Mouse (Mus musculus): ENCODE measurements around the gene Osm. TPM values are rescaled to one million over a fixed set of nuclear protein-coding genes. Genes with fewer than 3 reads are reported as not detected.

The Osm gene
- polyA plus RNA-seq, 2 experiments = 0.41 to 0.85 TPM

GRCm38 (mm10) chr11:4270744-4271459 is 34.7 kb downstream of the Osm start:
- Histone ChIP-seq H3K9ac (replicated peaks) (no peak overlapping the region), H3K36me3 (replicated peaks; ENCODE audit: control insufficient read depth, insufficient read depth, low read depth) (no peaks in the 10 kb centered on the region), H3K9me3 (ENCODE audit: control insufficient read depth, low read length) (no peaks in the 10 kb centered on the region), H3K4me1 (replicated peaks; ENCODE audit: control insufficient read depth in 2 of 2, insufficient read depth in 2 of 2, low read length in 1 of 2) (no peaks in the 10 kb centered on the region), H3K4me2 (ENCODE audit: low read depth) (no peak overlapping the region), H3K4me3 (ENCODE audit: insufficient read depth in 1 of 2, low read depth in 2 of 2, low read length in 2 of 2) (no peak overlapping the region), H3K27ac (no peak overlapping the region), H3K27me3 (ENCODE audit: control insufficient read depth, insufficient read depth, low read length) (peaks cover 36% of the 10 kb centered on the region)
- 31% methylated on average over 19 of the region's 20 CpGs for WGBS (ENCODE audit: insufficient replicate concordance)
- no peak for ATAC-seq (ENCODE audit: insufficient read depth)
- DNase-seq (ENCODE audit: low read depth in 3 of 3, low spot score in 3 of 3) = no peak
- TF ChIP-seq CTCF (IDR thresholded peaks at IDR 0.05; ENCODE audit: low read depth) (peak; percentile 38), EP300 (IDR thresholded peaks at IDR 0.05; ENCODE audit: low read depth) (no peak)

- H3K9me3 ChIP-seq (ENCODE audit: control insufficient read depth, low read length) = no peaks in the 10 kb centered on the region
Measured at GRCm38 (mm10) chr11:4271544-4271943, 35.3 kb downstream of the Osm start.

GRCm38 (mm10) chr11:4276411-4276861 is 40.2 kb downstream of the Osm start:
- Histone ChIP-seq H3K27ac (no peak overlapping the region), H3K4me1 (replicated peaks; ENCODE audit: control insufficient read depth in 2 of 2, insufficient read depth in 2 of 2, low read length in 1 of 2) (no peaks in the 10 kb centered on the region), H3K9ac (replicated peaks) (no peak overlapping the region), H3K4me2 (ENCODE audit: low read depth) (no peak overlapping the region), H3K36me3 (replicated peaks; ENCODE audit: control insufficient read depth, insufficient read depth, low read depth) (no peaks in the 10 kb centered on the region), H3K9me3 (ENCODE audit: control insufficient read depth, low read length) (no peaks in the 10 kb centered on the region), H3K27me3 (ENCODE audit: control insufficient read depth, insufficient read depth, low read length) (no peaks in the 10 kb centered on the region), H3K4me3 (ENCODE audit: insufficient read depth in 1 of 2, low read depth in 2 of 2, low read length in 2 of 2) (no peak overlapping the region)
- no peak for DNase-seq (ENCODE audit: low read depth in 3 of 3, low spot score in 3 of 3)
- TF ChIP-seq EP300 (IDR thresholded peaks at IDR 0.05; ENCODE audit: low read depth) (no peak), CTCF (IDR thresholded peaks at IDR 0.05; ENCODE audit: low read depth) (no peak)
- ATAC-seq (ENCODE audit: insufficient read depth) = no peak
- 66% methylated on average over 11 of the region's 11 CpGs for WGBS (ENCODE audit: insufficient replicate concordance)

More at GRCm38 (mm10) chr11:4271544-4271943, 35.3 kb downstream of the Osm start:
- no peak overlapping the region for H3K27ac ChIP-seq
- no peak overlapping the region for H3K4me2 ChIP-seq (ENCODE audit: low read depth)
- H3K27me3 ChIP-seq (ENCODE audit: control insufficient read depth, insufficient read depth, low read length) = peaks cover 30% of the 10 kb centered on the region
- DNase-seq (ENCODE audit: low read depth in 3 of 3, low spot score in 3 of 3) = no peak
- no peak overlapping the region for H3K9ac ChIP-seq (replicated peaks)
- H3K4me1 ChIP-seq (replicated peaks; ENCODE audit: control insufficient read depth in 2 of 2, insufficient read depth in 2 of 2, low read length in 1 of 2) = no peaks in the 10 kb centered on the region
- WGBS (ENCODE audit: insufficient replicate concordance) = 62% methylated on average over 11 of the region's 11 CpGs
- H3K36me3 ChIP-seq (replicated peaks; ENCODE audit: control insufficient read depth, insufficient read depth, low read depth) = no peaks in the 10 kb centered on the region
- no peak overlapping the region for H3K4me3 ChIP-seq (ENCODE audit: insufficient read depth in 1 of 2, low read depth in 2 of 2, low read length in 2 of 2)
- no peak for ATAC-seq (ENCODE audit: insufficient read depth)
- TF ChIP-seq CTCF (IDR thresholded peaks at IDR 0.05; ENCODE audit: low read depth) = no peak
- no peak for TF ChIP-seq EP300 (IDR thresholded peaks at IDR 0.05; ENCODE audit: low read depth)

- H3K9me3 ChIP-seq (ENCODE audit: control insufficient read depth, low read length) = no peaks in the 10 kb centered on the region
- no peak for TF ChIP-seq EP300 (IDR thresholded peaks at IDR 0.05; ENCODE audit: low read depth)
- no peak for TF ChIP-seq CTCF (IDR thresholded peaks at IDR 0.05; ENCODE audit: low read depth)
- H3K27me3 ChIP-seq (ENCODE audit: control insufficient read depth, insufficient read depth, low read length) = no peaks in the 10 kb centered on the region
- no peak overlapping the region for H3K4me3 ChIP-seq (ENCODE audit: insufficient read depth in 1 of 2, low read depth in 2 of 2, low read length in 2 of 2)
- no peak overlapping the region for H3K9ac ChIP-seq (replicated peaks)
- DNase-seq (ENCODE audit: low read depth in 3 of 3, low spot score in 3 of 3) (no peak), ATAC-seq (ENCODE audit: insufficient read depth) (no peak)
- no peaks in the 10 kb centered on the region for H3K4me1 ChIP-seq (replicated peaks; ENCODE audit: control insufficient read depth in 2 of 2, insufficient read depth in 2 of 2, low read length in 1 of 2)
- WGBS (ENCODE audit: insufficient replicate concordance) = 53% methylated on average over 7 of the region's 7 CpGs
- no peaks in the 10 kb centered on the region for H3K36me3 ChIP-seq (replicated peaks; ENCODE audit: control insufficient read depth, insufficient read depth, low read depth)
- H3K27ac ChIP-seq = no peak overlapping the region
- H3K4me2 ChIP-seq (ENCODE audit: low read depth) = no peak overlapping the region
Measured at GRCm38 (mm10) chr11:4279909-4280308, 43.7 kb downstream of the Osm start.

- no peak for ATAC-seq (ENCODE audit: insufficient read depth)
- no peak overlapping the region for H3K4me2 ChIP-seq (ENCODE audit: low read depth)
- H3K4me3 ChIP-seq (ENCODE audit: insufficient read depth in 1 of 2, low read depth in 2 of 2, low read length in 2 of 2) = no peak overlapping the region
- no peaks in the 10 kb centered on the region for H3K4me1 ChIP-seq (replicated peaks; ENCODE audit: control insufficient read depth in 2 of 2, insufficient read depth in 2 of 2, low read length in 1 of 2)
- H3K9me3 ChIP-seq (ENCODE audit: control insufficient read depth, low read length) = no peaks in the 10 kb centered on the region
- TF ChIP-seq CTCF (IDR thresholded peaks at IDR 0.05; ENCODE audit: low read depth) = no peak
- no peak for TF ChIP-seq EP300 (IDR thresholded peaks at IDR 0.05; ENCODE audit: low read depth)
- H3K36me3 ChIP-seq (replicated peaks; ENCODE audit: control insufficient read depth, insufficient read depth, low read depth) = no peaks in the 10 kb centered on the region
- H3K27me3 ChIP-seq (ENCODE audit: control insufficient read depth, insufficient read depth, low read length) = no peaks in the 10 kb centered on the region
- H3K27ac ChIP-seq = no peak overlapping the region
- H3K9ac ChIP-seq (replicated peaks) = no peak overlapping the region
- WGBS (ENCODE audit: insufficient replicate concordance) = 73% methylated on average over 6 of the region's 6 CpGs
- DNase-seq (ENCODE audit: low read depth in 3 of 3, low spot score in 3 of 3) = no peak
Measured at GRCm38 (mm10) chr11:4281852-4282251, 45.6 kb downstream of the Osm start.

All from liver, embryonic 14.5 days (tissue).